Mouse (Mus musculus) heart, adult 10 weeks (tissue): Measurements from ENCODE around the gene Cox20. TPM values are rescaled to one million over a fixed set of nuclear protein-coding genes. Genes with fewer than 3 reads are reported as not detected.

Experiments used
- polyA plus RNA-seq: library from polyadenylated mRNA; stranded (reverse); fragments of 350-450 nt; fragmentation: Illumina TruSeq; extraction: RNeasy Lipid Tissue Mini Kit (QIAGEN cat#74804); gene quantifications from one replicate; pipeline ENCODE4 v1.2.3, GENCODE M21; 2014; ENCODE audit warnings: low read depth, low replicate concordance

Gene Cox20
- 210 TPM for polyA plus RNA-seq

GRCm38 (mm10) chr1:178318389-178319184 is at the start of gene Cox20:
Cox20 (plus strand) TSS chr1:178319130.

GRCm38 (mm10) chr1:178337551-178338317 is 18.8 kb downstream of the Cox20 start, which contains the start of gene Hnrnpu:
Hnrnpu (minus strand) TSS chr1:178337797.

Other genes with a start within 250 kb of the Cox20 start
- 10.9 TPM for gene Desi2, start 131.7 kb upstream of the Cox20 start, polyA plus RNA-seq
- gene Hnrnpu, start 18.7 kb downstream of the Cox20 start, polyA plus RNA-seq: 161 TPM
- 170 TPM for gene Efcab2, start 87.0 kb downstream of the Cox20 start, polyA plus RNA-seq
- gene Kif26b, start 210.0 kb downstream of the Cox20 start, polyA plus RNA-seq: 0.97 TPM